Mouse (Mus musculus) neural tube, embryonic 12.5 days (tissue): ENCODE results near the gene Apoe. TPM values are rescaled to one million over a fixed set of nuclear protein-coding genes. Genes with fewer than 3 reads are reported as not detected.

Experiments used
- ATAC-seq: fragments of 200-750 bp; cut with Nextera tagmentation; 2 replicates; pipeline ENCODE4 v1.8.0; 2017; ENCODE audit warnings: low read depth, mild to moderate bottlenecking, moderate TSS enrichment, moderate library complexity; ENCODE audit not compliant: low FRiP score
- H3K27ac ChIP-seq: fragments of 300-500 bp; sonication (generic); 2 replicates; pipeline ENCODE4 v1.5.1; 2016
- H3K27me3 ChIP-seq: fragments of 300-500 bp; sonication (generic); replicated peaks from 2 replicates; pipeline ENCODE4 v1.6.1; 2016; ENCODE audit warnings: mild to moderate bottlenecking
- H3K36me3 ChIP-seq: fragments of 300-500 bp; sonication (generic); 2 replicates; pipeline ENCODE4 v1.6.1; 2016; ENCODE audit warnings: mild to moderate bottlenecking
- H3K4me1 ChIP-seq: fragments of 300-500 bp; sonication (generic); 2 replicates; pipeline ENCODE4 v1.6.1; 2016
- H3K4me2 ChIP-seq: fragments of 300-500 bp; sonication (generic); replicated peaks from 2 replicates; pipeline ENCODE4 v1.6.1; 2016; ENCODE audit warnings: mild to moderate bottlenecking
- H3K4me3 ChIP-seq: fragments of 300-500 bp; sonication (generic); 2 replicates; pipeline ENCODE4 v1.5.1; 2016
- H3K9ac ChIP-seq: fragments of 300-500 bp; sonication (generic); 2 replicates; pipeline ENCODE4 v1.6.1; 2016; ENCODE audit warnings: mild to moderate bottlenecking
- H3K9me3 ChIP-seq: fragments of 300-500 bp; sonication (generic); 2 replicates; pipeline ENCODE4 v1.6.1; 2016; ENCODE audit warnings: mild to moderate bottlenecking
- WGBS: fragments of 180-500 bp; shearing (Covaris S2); methylation state at CpG from one replicate; pipeline ENCODE4 v1.1.7; 2016; 5-methylcytosine and 5-hydroxymethylcytosine counted together
- polyA plus RNA-seq: library from polyadenylated mRNA; unstranded; fragments of >200 nt; fragmentation: Nextera tagmentation; extraction: Ambion mirVana; gene quantifications from 2 replicates; pipeline ENCODE4 v1.2.1, GENCODE M21; 2016

Apoe gene
- polyA plus RNA-seq = 204 and 207 TPM in 2 replicates

GRCm38 (mm10) chr7:19698907-19699826 lies at the start of gene Apoe:
Gene Apoe, minus strand, starts transcription at chr7:19699188.
- peaks cover 13% of the 10 kb centered on the region for H3K4me1 ChIP-seq
- 1% methylated on average over 20 of the region's 20 CpGs for WGBS
- H3K27ac ChIP-seq = no peak within 1 kb of the TSS

GRCm38 (mm10) chr7:19747420-19748218 lies 48.6 kb upstream of the Apoe start:
- H3K4me1 ChIP-seq = peaks cover 36% of the 10 kb centered on the region

More at GRCm38 (mm10) chr7:19698907-19699826, at the start of gene Apoe:
- H3K9me3 ChIP-seq = peaks cover 9% of the 10 kb centered on the region; the same call in 1 of the 2 replicates
- peak within 1 kb of the TSS; percentile 23 for H3K4me3 ChIP-seq
- ATAC-seq = peak; percentile 53
- H3K36me3 ChIP-seq = peaks cover 28% of the 10 kb centered on the region
- H3K9ac ChIP-seq = peak within 1 kb of the TSS; percentile 47
- H3K4me2 ChIP-seq = peak within 1 kb of the TSS; percentile 63
- no peaks in the 10 kb centered on the region for H3K27me3 ChIP-seq

GRCm38 (mm10) chr7:19746426-19747201 lies 47.6 kb upstream of the Apoe start:
- ATAC-seq = no peak
- Histone ChIP-seq H3K36me3 (peaks cover 13% of the 10 kb centered on the region; the same call in 1 of the 2 replicates), H3K4me3 (no peak overlapping the region), H3K27me3 (no peaks in the 10 kb centered on the region), H3K9ac (peak overlapping the region; percentile 87), H3K4me1 (peaks cover 39% of the 10 kb centered on the region), H3K27ac (no peak overlapping the region), H3K4me2 (peak overlapping the region; percentile 86), H3K9me3 (no peaks in the 10 kb centered on the region)
- 39% methylated on average over 6 of the region's 6 CpGs for WGBS

More at GRCm38 (mm10) chr7:19747420-19748218, 48.6 kb upstream of the Apoe start:
- H3K27me3 ChIP-seq = no peaks in the 10 kb centered on the region
- peak overlapping the region; percentile 84 for H3K4me3 ChIP-seq
- H3K9ac ChIP-seq = peak overlapping the region; percentile 87
- peak overlapping the region; percentile 86 for H3K4me2 ChIP-seq
- ATAC-seq = no peak
- H3K36me3 ChIP-seq = peaks cover 13% of the 10 kb centered on the region; the same call in 1 of the 2 replicates
- WGBS = 3% methylated on average over 25 of the region's 25 CpGs
- H3K27ac ChIP-seq = no peak overlapping the region
- H3K9me3 ChIP-seq = no peaks in the 10 kb centered on the region

- no peaks in the 10 kb centered on the region for H3K27me3 ChIP-seq
- no peak overlapping the region for H3K9ac ChIP-seq
- peaks cover 43% of the 10 kb centered on the region for H3K4me1 ChIP-seq
- H3K9me3 ChIP-seq = no peaks in the 10 kb centered on the region
- WGBS = 84% methylated on average over 9 of the region's 10 CpGs
- no peak overlapping the region for H3K27ac ChIP-seq
- H3K4me2 ChIP-seq = peak overlapping the region; percentile 86; the same call in 1 of the 2 replicates
- H3K36me3 ChIP-seq = peaks cover 13% of the 10 kb centered on the region
- no peak for ATAC-seq
- no peak overlapping the region for H3K4me3 ChIP-seq
Measured at GRCm38 (mm10) chr7:19745971-19746370, 47.0 kb upstream of the Apoe start.

GRCm38 (mm10) chr7:19744590-19745385 lies 45.8 kb upstream of the Apoe start:
- Histone ChIP-seq H3K27ac (no peak overlapping the region), H3K4me3 (no peak overlapping the region), H3K36me3 (peaks cover 13% of the 10 kb centered on the region), H3K4me1 (peaks cover 39% of the 10 kb centered on the region), H3K9me3 (no peaks in the 10 kb centered on the region), H3K9ac (0 out of 2 replicates have a peak overlapping the region, but pooled peaks have one; percentile 2), H3K4me2 (peak overlapping the region; percentile 3; the same call in 1 of the 2 replicates), H3K27me3 (no peaks in the 10 kb centered on the region)
- WGBS = 65% methylated on average over 14 of the region's 14 CpGs
- no peak for ATAC-seq

DNA sequence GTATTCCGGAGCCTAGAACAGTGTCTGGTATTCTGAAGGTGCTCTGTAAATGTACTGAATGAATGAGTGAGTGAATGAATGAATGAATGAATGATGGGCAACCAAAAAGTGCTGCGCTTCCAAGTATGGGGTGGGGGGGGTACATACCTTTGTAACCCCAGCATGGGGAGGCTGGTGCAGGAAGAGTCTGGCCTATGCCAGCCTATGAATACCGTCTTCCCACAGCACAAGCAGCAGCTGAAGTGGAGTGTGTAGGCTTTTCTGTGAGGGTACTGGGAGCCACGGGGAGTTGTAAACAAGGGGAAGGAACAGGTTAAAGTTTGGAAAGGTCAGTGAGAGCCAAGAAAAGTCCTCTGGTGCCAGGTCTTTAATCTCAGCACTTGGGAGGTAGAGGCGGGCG lies 44.8 kb upstream of the Apoe start:
- 90% methylated on average over 6 of the region's 6 CpGs for WGBS
- ATAC-seq = no peak
- H3K4me1 ChIP-seq = peaks cover 39% of the 10 kb centered on the region

GRCm38 (mm10) chr7:19742468-19742867 lies 43.5 kb upstream of the Apoe start:
- Histone ChIP-seq H3K27me3 (no peaks in the 10 kb centered on the region), H3K9me3 (no peaks in the 10 kb centered on the region), H3K9ac (no peak overlapping the region), H3K27ac (no peak overlapping the region), H3K4me3 (no peak overlapping the region), H3K4me2 (no peak overlapping the region), H3K36me3 (peaks cover 21% of the 10 kb centered on the region), H3K4me1 (peaks cover 27% of the 10 kb centered on the region)
- ATAC-seq = no peak
- 45% methylated on average over 5 of the region's 5 CpGs for WGBS

More for the DNA sequence above, 44.8 kb upstream of the Apoe start:
- H3K27me3 ChIP-seq = no peaks in the 10 kb centered on the region
- no peak overlapping the region for H3K9ac ChIP-seq
- no peak overlapping the region for H3K4me3 ChIP-seq
- H3K27ac ChIP-seq = no peak overlapping the region
- H3K9me3 ChIP-seq = no peaks in the 10 kb centered on the region
- no peak overlapping the region for H3K4me2 ChIP-seq
- peaks cover 13% of the 10 kb centered on the region for H3K36me3 ChIP-seq

- H3K4me3 ChIP-seq = no peak overlapping the region
- H3K9me3 ChIP-seq = no peaks in the 10 kb centered on the region
- H3K9ac ChIP-seq = no peak overlapping the region
- H3K36me3 ChIP-seq = peaks cover 31% of the 10 kb centered on the region
- peak overlapping the region; percentile 12; the same call in 1 of the 2 replicates for H3K4me2 ChIP-seq
- peaks cover 17% of the 10 kb centered on the region for H3K4me1 ChIP-seq
- no peak overlapping the region for H3K27ac ChIP-seq
- WGBS = 9% methylated on average over 8 of the region's 8 CpGs
- H3K27me3 ChIP-seq = no peaks in the 10 kb centered on the region
- no peak; the same call in 1 of the 2 replicates for ATAC-seq
Measured at GRCm38 (mm10) chr7:19741329-19742031, 42.5 kb upstream of the Apoe start.

DNA sequence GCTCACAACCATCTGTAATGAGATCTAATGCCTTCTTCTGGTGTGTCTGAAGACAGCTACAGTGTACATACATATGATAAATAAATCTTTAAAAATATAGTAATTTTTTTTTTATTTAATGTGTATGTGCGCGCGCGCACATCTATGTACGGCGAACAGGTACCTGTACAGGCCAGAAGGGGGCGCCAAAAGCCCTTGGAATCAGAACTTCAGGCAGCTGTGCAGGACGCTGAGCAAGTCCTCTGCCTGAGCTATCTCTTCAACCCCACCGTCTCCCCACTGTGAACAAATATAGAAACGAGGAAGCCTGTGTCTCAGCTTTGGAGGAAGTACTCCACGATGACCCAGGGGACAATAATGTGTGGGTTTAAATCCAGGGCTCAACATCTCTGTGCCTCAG lies 41.3 kb upstream of the Apoe start:
- no peak overlapping the region for H3K4me3 ChIP-seq
- no peak for ATAC-seq
- 91% methylated on average over 11 of the region's 11 CpGs for WGBS
- H3K4me2 ChIP-seq = no peak overlapping the region
- no peaks in the 10 kb centered on the region for H3K9me3 ChIP-seq
- H3K27me3 ChIP-seq = no peaks in the 10 kb centered on the region
- peaks cover 40% of the 10 kb centered on the region for H3K36me3 ChIP-seq
- no peak overlapping the region for H3K9ac ChIP-seq
- no peak overlapping the region for H3K27ac ChIP-seq
- H3K4me1 ChIP-seq = peaks cover 10% of the 10 kb centered on the region

- H3K9ac ChIP-seq = no peak overlapping the region
Measured at GRCm38 (mm10) chr7:19738771-19739170, 39.8 kb upstream of the Apoe start.

More at GRCm38 (mm10) chr7:19738771-19739170, 39.8 kb upstream of the Apoe start:
- no peaks in the 10 kb centered on the region for H3K27me3 ChIP-seq
- no peak overlapping the region for H3K4me3 ChIP-seq
- 91% methylated on average over 3 of the region's 3 CpGs for WGBS
- H3K4me1 ChIP-seq = peaks cover 7% of the 10 kb centered on the region
- H3K9me3 ChIP-seq = no peaks in the 10 kb centered on the region
- H3K36me3 ChIP-seq = peaks cover 39% of the 10 kb centered on the region
- H3K4me2 ChIP-seq = no peak overlapping the region
- ATAC-seq = no peak
- no peak overlapping the region for H3K27ac ChIP-seq
